Mouse (Mus musculus) limb, embryonic 11.5 days (tissue): ENCODE measurements at regions not wholly inside any gene's neighbourhood (a gene's known extent, or its start where the extent isn't known, plus 50 kb on each side); places are given as distances from the start of the nearest gene placed in this dataset.
"Not testable (repeated sequence)": the region's sequence is repeated elsewhere in the genome, so short reads cannot be mapped to it uniquely, and the experiment has no call there.

Experiments
- ATAC-seq: fragments of 200-750 bp; cut with Nextera tagmentation; 2 replicates; pipeline ENCODE4 v1.8.0; 2017; ENCODE audit warnings: low read depth; ENCODE audit not compliant: insufficient number of reproducible peaks, low FRiP score, low TSS enrichment
- DNase-seq: peaks from one replicate; pipeline ENCODE4 v3.0.0-alpha.2; 2015; ENCODE audit warnings: low spot score
- H3K27ac ChIP-seq: fragments of 300-500 bp; sonication (generic); replicated peaks from 2 replicates; pipeline ENCODE4 v1.5.1; 2014; ENCODE audit warnings: low read depth, mild to moderate bottlenecking, low read length
- H3K27me3 ChIP-seq: fragments of 300-500 bp; sonication (generic); 2 replicates; pipeline ENCODE4 v1.6.1; 2014; ENCODE audit warnings: mild to moderate bottlenecking, low read length, mixed read lengths; ENCODE audit not compliant: control insufficient read depth, insufficient read depth
- H3K36me3 ChIP-seq: fragments of 300-500 bp; sonication (generic); 2 replicates; pipeline ENCODE4 v1.6.1; 2014; ENCODE audit warnings: mild to moderate bottlenecking, low read length, moderate library complexity, mixed read lengths; ENCODE audit not compliant: control insufficient read depth, insufficient read depth
- H3K4me1 ChIP-seq: fragments of 300-500 bp; sonication (generic); 2 replicates; pipeline ENCODE4 v1.6.1; 2014; ENCODE audit warnings: low read length, mixed read lengths; ENCODE audit not compliant: control insufficient read depth, insufficient read depth
- H3K4me2 ChIP-seq: fragments of 300-500 bp; sonication (generic); 2 replicates; pipeline ENCODE4 v1.6.1; 2014; ENCODE audit warnings: low read depth, mild to moderate bottlenecking, moderate library complexity; ENCODE audit not compliant: severe bottlenecking
- H3K4me3 ChIP-seq: fragments of 300-500 bp; sonication (generic); 2 replicates; pipeline ENCODE4 v1.5.1; 2014; ENCODE audit warnings: low read depth, low read length
- H3K9ac ChIP-seq: fragments of 300-500 bp; sonication (generic); 2 replicates; pipeline ENCODE4 v1.6.1; 2014; ENCODE audit warnings: mild to moderate bottlenecking, low read length
- H3K9me3 ChIP-seq: fragments of 300-500 bp; sonication (generic); 2 replicates; pipeline ENCODE4 v1.6.1; 2016; ENCODE audit warnings: low read length; ENCODE audit not compliant: control insufficient read depth
- WGBS: fragments of 180-500 bp; shearing (Covaris S2); extraction: QIAGEN DNeasy Blood & Tissue Kit; methylation state at CpG from one replicate; pipeline ENCODE4 v1.1.7; 2014; 5-methylcytosine and 5-hydroxymethylcytosine counted together

DNA sequence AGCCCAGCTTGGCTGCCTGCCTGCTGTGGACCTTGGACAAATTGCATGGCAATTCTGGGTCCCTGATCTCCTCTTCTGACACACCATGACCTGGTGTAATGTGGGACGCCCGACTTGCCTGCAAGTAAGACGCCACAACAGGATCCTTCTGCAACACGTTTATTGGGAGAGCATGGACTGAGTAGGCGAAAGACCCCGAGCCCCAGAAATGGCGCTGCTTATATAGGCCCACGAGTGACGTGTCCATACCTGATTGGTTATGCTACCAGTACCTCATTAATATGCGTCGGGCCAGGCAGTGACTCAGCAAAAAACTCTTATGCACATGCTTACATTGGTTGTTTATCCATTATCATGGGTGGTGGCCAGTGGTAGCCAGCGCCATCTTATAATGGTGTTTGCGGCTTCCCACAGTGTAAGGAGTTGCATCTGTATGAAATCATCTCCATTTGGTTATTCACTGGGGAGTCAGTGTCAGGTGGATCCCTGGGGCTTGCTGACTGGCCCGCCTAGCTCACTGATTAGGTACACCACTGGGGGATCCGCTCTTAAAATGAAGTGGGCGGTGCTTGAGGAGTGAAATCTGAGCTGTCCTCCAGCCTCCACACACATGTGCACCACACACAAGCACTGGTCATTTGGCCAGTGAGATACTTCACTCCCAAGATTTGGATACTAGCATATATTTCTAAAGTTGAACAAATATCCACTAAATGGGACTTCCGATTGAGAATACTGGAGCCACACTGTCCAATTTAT, 113.1 kb downstream of the Gm31371 start:
- H3K9me3 ChIP-seq, H3K27ac ChIP-seq, ATAC-seq, H3K4me1 ChIP-seq, H3K4me3 ChIP-seq, H3K36me3 ChIP-seq, DNase-seq, H3K4me2 ChIP-seq, H3K9ac ChIP-seq, H3K27me3 ChIP-seq: not testable (repeated sequence)
- 92% methylated on average over 15 of the region's 17 CpGs for WGBS

DNA sequence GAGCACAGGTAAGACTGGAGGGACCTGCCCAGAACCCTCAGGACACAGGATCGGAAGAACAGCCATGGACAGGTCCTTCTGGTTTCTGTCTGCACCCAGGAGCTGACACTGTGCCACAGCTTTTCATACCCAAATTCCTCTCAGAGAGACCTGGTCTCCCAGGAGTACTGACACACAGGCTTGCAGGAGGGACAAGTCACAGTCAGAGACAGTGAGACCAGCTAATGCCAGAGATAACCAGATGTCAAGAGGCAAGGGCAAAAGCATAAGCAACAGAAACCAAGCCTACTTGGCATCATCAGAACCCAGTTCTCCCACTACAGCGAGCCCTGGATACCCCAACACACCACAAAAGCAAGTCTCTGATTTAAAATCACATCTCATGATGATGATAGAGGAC, 122.3 kb downstream of the Gm31371 start:
- no CpG with 5 or more reads among the region's 2 CpGs for WGBS
- DNase-seq, H3K9me3 ChIP-seq, H3K27ac ChIP-seq, H3K27me3 ChIP-seq, H3K4me3 ChIP-seq, H3K36me3 ChIP-seq, H3K4me1 ChIP-seq, H3K9ac ChIP-seq, ATAC-seq, H3K4me2 ChIP-seq: not testable (repeated sequence)

DNA sequence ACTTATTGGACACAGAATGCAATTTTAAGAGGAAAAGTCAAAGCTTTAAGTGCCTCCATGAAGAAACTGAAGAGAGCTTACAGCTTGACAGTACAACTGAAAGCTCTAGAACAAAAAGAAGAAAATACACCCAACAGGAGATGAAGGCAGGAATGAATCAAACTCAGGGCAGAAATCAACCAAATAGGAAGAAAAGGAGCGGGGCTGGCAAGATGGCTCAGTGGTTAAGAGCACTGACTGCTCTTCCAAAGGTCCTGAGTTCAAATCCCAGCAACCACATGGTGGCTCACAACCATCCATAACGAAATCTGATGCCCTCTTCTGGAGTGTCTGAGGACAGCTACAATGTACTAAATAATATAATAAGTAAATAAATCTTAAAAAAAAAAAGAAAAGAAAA, 124.8 kb downstream of the Gm31371 start:
- not testable (repeated sequence) for H3K36me3 ChIP-seq, H3K4me2 ChIP-seq, H3K4me3 ChIP-seq, H3K4me1 ChIP-seq, H3K9me3 ChIP-seq, DNase-seq, H3K9ac ChIP-seq, H3K27ac ChIP-seq, ATAC-seq, H3K27me3 ChIP-seq
- WGBS: 82% methylated on average over 1 of the region's 2 CpGs

DNA sequence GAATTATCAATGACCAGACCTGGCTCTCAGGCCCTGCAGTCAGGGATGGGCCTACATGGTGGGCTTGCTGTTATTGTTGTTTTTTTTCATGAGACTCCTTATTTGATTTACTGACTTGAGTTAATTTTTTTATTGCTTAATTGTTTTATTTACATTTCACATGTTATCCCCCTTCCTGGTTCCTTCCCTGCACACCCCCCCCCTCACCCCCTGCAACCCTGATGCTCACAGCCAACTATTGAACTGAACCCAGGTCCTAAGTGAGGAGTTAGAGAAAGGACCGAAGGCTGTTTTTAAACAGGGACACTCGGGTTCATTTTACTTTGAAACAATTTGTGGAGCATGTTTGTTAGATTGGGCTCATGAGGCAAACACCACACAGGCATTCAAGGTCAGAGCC, 126.9 kb downstream of the Gm31371 start:
- H3K4me2 ChIP-seq, H3K27ac ChIP-seq, ATAC-seq, DNase-seq, H3K4me1 ChIP-seq, H3K9me3 ChIP-seq, H3K27me3 ChIP-seq, H3K4me3 ChIP-seq, H3K9ac ChIP-seq, H3K36me3 ChIP-seq: not testable (repeated sequence)
- 77% methylated on average over 2 of the region's 2 CpGs for WGBS

DNA sequence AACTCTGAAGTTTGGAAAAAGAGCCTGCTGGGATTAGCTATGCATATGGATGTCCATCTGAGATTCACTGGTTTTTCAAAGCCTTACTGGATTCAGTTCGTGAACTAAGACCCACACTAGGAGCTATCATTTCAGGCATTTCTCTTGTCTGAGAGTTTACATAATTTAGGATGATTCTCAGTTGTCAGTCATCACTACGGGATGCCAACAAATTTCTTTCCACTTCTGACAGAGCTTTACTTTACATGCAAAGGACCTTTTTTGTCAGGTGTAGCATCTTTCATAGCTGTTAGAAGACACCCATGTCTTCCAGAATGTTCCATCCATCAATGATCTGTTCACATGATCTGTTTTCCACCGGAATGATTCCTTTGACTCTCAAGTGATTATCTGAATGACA, 154.4 kb downstream of the Gm31371 start:
- not testable (repeated sequence) for H3K9me3 ChIP-seq, H3K4me2 ChIP-seq, H3K9ac ChIP-seq, H3K4me3 ChIP-seq, H3K27me3 ChIP-seq, ATAC-seq, H3K36me3 ChIP-seq, H3K4me1 ChIP-seq, H3K27ac ChIP-seq, DNase-seq
- WGBS: 73% methylated on average over 2 of the region's 3 CpGs

DNA sequence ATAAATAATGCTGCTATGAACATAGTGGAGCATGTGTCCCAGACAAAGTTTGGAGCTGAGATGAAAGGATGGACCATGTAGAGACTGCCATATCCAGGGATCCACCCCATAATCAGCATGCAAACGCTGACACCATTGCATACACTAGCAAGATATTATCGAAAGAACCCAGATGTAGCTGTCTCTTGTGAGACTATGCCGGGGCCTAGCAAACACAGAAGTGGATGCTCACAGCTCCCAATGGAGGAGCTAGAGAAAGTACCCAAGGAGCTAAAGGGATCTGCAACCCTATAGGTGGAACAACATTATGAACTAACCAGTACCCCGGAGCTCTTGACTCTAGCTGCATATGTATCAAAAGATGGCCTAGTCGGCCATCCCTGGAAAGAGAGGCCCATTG, 194.9 kb downstream of the Gm31371 start:
- H3K4me3 ChIP-seq, H3K9ac ChIP-seq, H3K36me3 ChIP-seq, H3K9me3 ChIP-seq, H3K27ac ChIP-seq, H3K27me3 ChIP-seq, H3K4me2 ChIP-seq, DNase-seq, ATAC-seq, H3K4me1 ChIP-seq: not testable (repeated sequence)
- 83% methylated on average over 4 of the region's 5 CpGs for whole genome bisulfite sequencing

DNA sequence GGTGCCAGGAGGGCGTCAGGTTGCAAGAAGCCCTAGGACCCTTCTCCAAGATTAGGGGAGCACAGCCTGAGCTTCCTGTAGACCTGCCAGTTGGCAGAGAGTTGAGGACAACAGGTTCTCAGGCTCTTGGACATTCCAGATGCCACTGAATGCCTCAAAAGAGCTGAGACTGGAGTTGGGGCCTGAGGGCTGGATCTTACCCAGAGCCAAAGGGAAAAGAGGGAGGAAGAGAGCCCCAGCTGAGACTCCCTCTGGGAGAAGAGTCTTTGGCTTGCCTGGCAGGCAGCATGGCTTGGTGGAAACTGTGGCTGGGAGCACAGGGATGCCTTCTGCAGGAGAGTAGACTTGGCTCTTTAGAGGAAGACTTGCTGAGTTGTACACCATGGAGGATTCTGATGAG, 197.0 kb downstream of the Gm31371 start:
- ATAC-seq, H3K9ac ChIP-seq, H3K4me2 ChIP-seq, H3K27ac ChIP-seq, H3K9me3 ChIP-seq, H3K36me3 ChIP-seq, H3K4me3 ChIP-seq, H3K4me1 ChIP-seq, H3K27me3 ChIP-seq: not testable (repeated sequence)
- DNase-seq: peak; percentile 19
- no CpG with 5 or more reads among the region's 1 CpGs for WGBS

DNA sequence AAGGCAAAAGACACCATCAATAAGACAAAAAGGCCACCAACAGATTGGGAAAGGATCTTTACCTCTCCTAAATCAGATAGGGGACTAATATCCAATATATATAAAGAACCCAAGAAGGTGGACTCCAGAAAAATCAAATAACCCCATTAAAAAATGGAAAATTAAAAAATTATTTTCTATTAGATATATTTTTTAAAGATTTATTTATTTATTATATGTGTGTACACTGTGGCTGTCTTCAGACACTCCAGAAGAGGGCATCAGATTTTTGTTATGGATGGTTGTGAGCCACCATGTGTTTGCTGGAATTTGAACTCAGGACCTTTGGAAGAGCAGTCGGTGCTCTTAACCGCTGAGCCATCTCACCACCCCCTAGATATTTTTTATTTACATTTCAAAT, 199.2 kb downstream of the Gm31371 start:
- H3K27me3 ChIP-seq, H3K36me3 ChIP-seq, H3K9me3 ChIP-seq, H3K9ac ChIP-seq, H3K4me2 ChIP-seq, H3K4me3 ChIP-seq, H3K4me1 ChIP-seq, H3K27ac ChIP-seq, DNase-seq: not testable (repeated sequence)
- WGBS: no CpG with 5 or more reads among the region's 2 CpGs
- ATAC-seq: peak; percentile 51; the same call in 1 of the 2 replicates

DNA sequence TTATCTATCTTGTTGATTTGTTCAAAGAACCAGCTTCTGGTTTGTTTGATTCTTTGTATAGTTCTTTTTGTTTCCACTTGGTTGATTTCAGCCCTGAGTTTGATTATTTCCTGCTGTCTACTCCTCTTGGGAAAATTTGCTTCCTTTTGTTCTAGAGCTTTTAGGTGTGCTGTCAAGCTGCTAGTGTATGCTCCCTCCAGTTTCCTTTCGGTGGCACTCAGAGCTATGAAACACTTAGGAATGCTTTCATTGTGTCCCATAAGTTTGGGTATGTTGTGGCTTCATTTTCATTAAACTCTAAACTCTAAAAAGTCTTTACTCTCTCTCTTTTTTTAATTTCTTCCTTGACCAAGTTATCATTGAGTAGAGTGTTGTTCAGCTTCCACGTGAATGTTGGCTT, 204.0 kb downstream of the Gm31371 start:
- H3K9me3 ChIP-seq, H3K4me2 ChIP-seq, ATAC-seq, H3K27ac ChIP-seq, H3K4me1 ChIP-seq, H3K27me3 ChIP-seq, H3K9ac ChIP-seq, H3K4me3 ChIP-seq, DNase-seq, H3K36me3 ChIP-seq: not testable (repeated sequence)
- WGBS: 93% methylated on average over 1 of the region's 2 CpGs
